Mouse (Mus musculus): ENCODE results near the gene Dbndd2. TPM values are rescaled to one million over a fixed set of nuclear protein-coding genes. Genes with fewer than 3 reads are reported as not detected.

Gene Dbndd2
- polyA plus RNA-seq, 1 experiment: 16.4 TPM

GRCm38 (mm10) chr2:164455421-164456190, 30.3 kb upstream of the Dbndd2 start:
- Histone ChIP-seq H3ac (ENCODE audit: control insufficient read depth, insufficient read length) (no peak overlapping the region), H3K27me3 (ENCODE audit: control insufficient read depth, insufficient read depth, insufficient read length) (no peaks in the 10 kb centered on the region), H3K4me2 (ENCODE audit: low read depth) (peak overlapping the region; percentile 71)

GRCm38 (mm10) chr2:164456413-164456812, 29.5 kb upstream of the Dbndd2 start:
- peaks cover 2% of the 10 kb centered on the region for H3K79me2 ChIP-seq (ENCODE audit: control insufficient read depth, insufficient read depth)
- no peaks in the 10 kb centered on the region for H3K36me3 ChIP-seq (ENCODE audit: control insufficient read depth, insufficient read depth)
- H3K4me3 ChIP-seq: no peak overlapping the region
- no peaks in the 10 kb centered on the region for H3K27me3 ChIP-seq (ENCODE audit: control insufficient read depth, insufficient read depth, insufficient read length)
- TF ChIP-seq POLR2A (IDR thresholded peaks at IDR 0.05; ENCODE audit: insufficient read length, low read depth) (no peak), TCF12 (IDR thresholded peaks at IDR 0.05; ENCODE audit: insufficient read depth, poor library complexity, severe bottlenecking) (no peak), CEBPB (IDR thresholded peaks at IDR 0.05; ENCODE audit: insufficient read depth, poor library complexity, severe bottlenecking) (no peak), USF1 (IDR thresholded peaks at IDR 0.05; ENCODE audit: low read depth) (no peak), REST (IDR thresholded peaks at IDR 0.05; ENCODE audit: insufficient read depth, insufficient read length) (no peak), SRF (IDR thresholded peaks at IDR 0.05; ENCODE audit: control insufficient read depth, insufficient read length, low read depth) (no peak), MYOG (IDR thresholded peaks at IDR 0.05; ENCODE audit: control insufficient read depth in 1 of 3, insufficient read depth in 1 of 3, insufficient read length in 2 of 3, low read depth in 2 of 3) (no peak), E2F4 (IDR thresholded peaks at IDR 0.05; ENCODE audit: insufficient read depth) (no peak), MAX (IDR thresholded peaks at IDR 0.05; ENCODE audit: low read depth) (no peak), POLR2AphosphoS2 (IDR thresholded peaks at IDR 0.05; ENCODE audit: insufficient read length, low read depth) (no peak), TCF3 (IDR thresholded peaks at IDR 0.05; ENCODE audit: insufficient read length, low read depth) (no peak), MYOD1 (IDR thresholded peaks at IDR 0.05; ENCODE audit: control insufficient read depth in 1 of 3, insufficient read length in 2 of 3, low read depth in 2 of 3) (no peak)
- H3K4me2 ChIP-seq (ENCODE audit: low read depth): peak overlapping the region; percentile 71
- no peak overlapping the region for H3ac ChIP-seq (ENCODE audit: control insufficient read depth, insufficient read length)

More at GRCm38 (mm10) chr2:164455421-164456190, 30.3 kb upstream of the Dbndd2 start:
- Histone ChIP-seq H3K36me3 (ENCODE audit: control insufficient read depth, insufficient read depth) (no peaks in the 10 kb centered on the region), H3K4me3 (no peak overlapping the region), H3K79me2 (ENCODE audit: control insufficient read depth, insufficient read depth) (no peaks in the 10 kb centered on the region)
- no peak for TF ChIP-seq TCF12 (IDR thresholded peaks at IDR 0.05; ENCODE audit: insufficient read depth, poor library complexity, severe bottlenecking)
- no peak for TF ChIP-seq REST (IDR thresholded peaks at IDR 0.05; ENCODE audit: insufficient read depth, insufficient read length)
- no peak for TF ChIP-seq POLR2A (IDR thresholded peaks at IDR 0.05; ENCODE audit: insufficient read length, low read depth)
- no peak for TF ChIP-seq TCF3 (IDR thresholded peaks at IDR 0.05; ENCODE audit: insufficient read length, low read depth)
- no peak for TF ChIP-seq MYOD1 (IDR thresholded peaks at IDR 0.05; ENCODE audit: control insufficient read depth in 1 of 3, insufficient read length in 2 of 3, low read depth in 2 of 3)
- TF ChIP-seq E2F4 (IDR thresholded peaks at IDR 0.05; ENCODE audit: insufficient read depth): no peak
- no peak for TF ChIP-seq POLR2AphosphoS2 (IDR thresholded peaks at IDR 0.05; ENCODE audit: insufficient read length, low read depth)
- no peak for TF ChIP-seq MAX (IDR thresholded peaks at IDR 0.05; ENCODE audit: low read depth)
- no peak for TF ChIP-seq USF1 (IDR thresholded peaks at IDR 0.05; ENCODE audit: low read depth)
- TF ChIP-seq MYOG (IDR thresholded peaks at IDR 0.05; ENCODE audit: control insufficient read depth in 1 of 3, insufficient read depth in 1 of 3, insufficient read length in 2 of 3, low read depth in 2 of 3): no peak

- TF ChIP-seq MAX (IDR thresholded peaks at IDR 0.05; ENCODE audit: low read depth): no peak
- TF ChIP-seq MYOD1 (IDR thresholded peaks at IDR 0.05; ENCODE audit: control insufficient read depth in 1 of 3, insufficient read length in 2 of 3, low read depth in 2 of 3): no peak
- no peak for TF ChIP-seq TCF12 (IDR thresholded peaks at IDR 0.05; ENCODE audit: insufficient read depth, poor library complexity, severe bottlenecking)
- no peak for TF ChIP-seq POLR2A (IDR thresholded peaks at IDR 0.05; ENCODE audit: insufficient read length, low read depth)
- no peak for TF ChIP-seq MYOG (IDR thresholded peaks at IDR 0.05; ENCODE audit: control insufficient read depth in 1 of 3, insufficient read depth in 1 of 3, insufficient read length in 2 of 3, low read depth in 2 of 3)
- no peak within 1 kb of the TSS for H3ac ChIP-seq (ENCODE audit: control insufficient read depth, insufficient read length)
- H3K36me3 ChIP-seq (ENCODE audit: control insufficient read depth, insufficient read depth): no peaks in the 10 kb centered on the region
- no peaks in the 10 kb centered on the region for H3K27me3 ChIP-seq (ENCODE audit: control insufficient read depth, insufficient read depth, insufficient read length)
- H3K4me3 ChIP-seq: no peak within 1 kb of the TSS
- peak within 1 kb of the TSS; percentile 71 for H3K4me2 ChIP-seq (ENCODE audit: low read depth)
- peaks cover 7% of the 10 kb centered on the region for H3K79me2 ChIP-seq (ENCODE audit: control insufficient read depth, insufficient read depth)
Measured at GRCm38 (mm10) chr2:164456864-164457300, 29.0 kb upstream of the Dbndd2 start, which contains the start of gene Sys1. Sys1 (plus strand) TSS chr2:164456964.

- Histone ChIP-seq H3K36me3 (ENCODE audit: control insufficient read depth, insufficient read depth) (no peaks in the 10 kb centered on the region), H3K27me3 (ENCODE audit: control insufficient read depth, insufficient read depth, insufficient read length) (no peaks in the 10 kb centered on the region), H3K79me2 (ENCODE audit: control insufficient read depth, insufficient read depth) (peaks cover 11% of the 10 kb centered on the region), H3K4me2 (ENCODE audit: low read depth) (no peak overlapping the region), H3ac (ENCODE audit: control insufficient read depth, insufficient read length) (no peak overlapping the region), H3K4me3 (no peak overlapping the region)
- TF ChIP-seq REST (IDR thresholded peaks at IDR 0.05; ENCODE audit: insufficient read depth, insufficient read length) (no peak), MYOD1 (IDR thresholded peaks at IDR 0.05; ENCODE audit: control insufficient read depth in 1 of 3, insufficient read length in 2 of 3, low read depth in 2 of 3) (no peak), MAX (IDR thresholded peaks at IDR 0.05; ENCODE audit: low read depth) (no peak), SRF (IDR thresholded peaks at IDR 0.05; ENCODE audit: control insufficient read depth, insufficient read length, low read depth) (no peak), CEBPB (IDR thresholded peaks at IDR 0.05; ENCODE audit: insufficient read depth, poor library complexity, severe bottlenecking) (no peak), E2F4 (IDR thresholded peaks at IDR 0.05; ENCODE audit: insufficient read depth) (no peak), POLR2AphosphoS2 (IDR thresholded peaks at IDR 0.05; ENCODE audit: insufficient read length, low read depth) (no peak)
Measured at GRCm38 (mm10) chr2:164457942-164458341, 28.0 kb upstream of the Dbndd2 start.

GRCm38 (mm10) chr2:164458535-164458934, 27.4 kb upstream of the Dbndd2 start:
- Histone ChIP-seq H3ac (ENCODE audit: control insufficient read depth, insufficient read length) (no peak overlapping the region), H3K79me2 (ENCODE audit: control insufficient read depth, insufficient read depth) (peaks cover 11% of the 10 kb centered on the region), H3K36me3 (ENCODE audit: control insufficient read depth, insufficient read depth) (peaks cover 2% of the 10 kb centered on the region), H3K4me2 (ENCODE audit: low read depth) (no peak overlapping the region), H3K4me3 (no peak overlapping the region), H3K27me3 (ENCODE audit: control insufficient read depth, insufficient read depth, insufficient read length) (no peaks in the 10 kb centered on the region)
- TF ChIP-seq CEBPB (IDR thresholded peaks at IDR 0.05; ENCODE audit: insufficient read depth, poor library complexity, severe bottlenecking) (no peak), E2F4 (IDR thresholded peaks at IDR 0.05; ENCODE audit: insufficient read depth) (no peak), MYOG (IDR thresholded peaks at IDR 0.05; ENCODE audit: control insufficient read depth in 1 of 3, insufficient read depth in 1 of 3, insufficient read length in 2 of 3, low read depth in 2 of 3) (no peak), USF1 (IDR thresholded peaks at IDR 0.05; ENCODE audit: low read depth) (no peak), REST (IDR thresholded peaks at IDR 0.05; ENCODE audit: insufficient read depth, insufficient read length) (no peak), TCF12 (IDR thresholded peaks at IDR 0.05; ENCODE audit: insufficient read depth, poor library complexity, severe bottlenecking) (no peak), MAX (IDR thresholded peaks at IDR 0.05; ENCODE audit: low read depth) (no peak)
